Mouse (Mus musculus) cerebellum, adult 2 months (tissue): ENCODE measurements around the gene Avil. TPM values are rescaled to one million over a fixed set of nuclear protein-coding genes. Genes with fewer than 3 reads are reported as not detected.

Source experiments
- DNase-seq, 2 experiments: peaks; one replicate each; pipeline ENCODE4 v3.0.0; 2021
- H3K27ac ChIP-seq: fragments of 200-500 bp; 2 replicates; pipeline ENCODE4 v1.5.1; 2012; ENCODE audit warnings: low read length, control low read depth, inconsistent platforms; ENCODE audit not compliant: insufficient read depth
- H3K27me3 ChIP-seq: fragments of 200-500 bp; 2 replicates; pipeline ENCODE4 v1.6.1; 2012; ENCODE audit warnings: inconsistent platforms, mild to moderate bottlenecking, low read length, moderate library complexity; ENCODE audit not compliant: control insufficient read depth, insufficient read depth
- H3K4me1 ChIP-seq: fragments of 200-500 bp; 2 replicates; pipeline ENCODE4 v1.6.1; 2011; ENCODE audit warnings: low read length; ENCODE audit not compliant: control insufficient read depth, insufficient read depth
- H3K4me3 ChIP-seq: fragments of 200-500 bp; replicated peaks from 2 replicates; pipeline ENCODE3; 2011; ENCODE audit warnings: mild to moderate bottlenecking, low read depth, low read length, control low read depth; ENCODE audit not compliant: insufficient read depth
- CTCF ChIP-seq: fragments of 200-500 bp; IDR thresholded peaks from 2 replicates; pipeline ENCODE4 v1.5.1; 2011; ENCODE audit warnings: low read depth, mild to moderate bottlenecking, control low read depth, low read length, moderate library complexity, borderline replicate concordance; ENCODE audit not compliant: insufficient read depth
- POLR2A ChIP-seq: fragments of 200-500 bp; IDR thresholded peaks from 2 replicates; pipeline ENCODE4 v1.6.1; 2011; ENCODE audit warnings: low read length, control low read depth, borderline replicate concordance; ENCODE audit not compliant: insufficient read depth
- whole genome bisulfite sequencing: fragments of 180-500 bp; shearing (Covaris S2); methylation state at CpG from one replicate; pipeline ENCODE4 v1.1.7; 2018; 5-methylcytosine and 5-hydroxymethylcytosine counted together
- polyA plus RNA-seq: library from polyadenylated mRNA; depleted of rRNA; stranded (reverse); fragments of >200 nt; gene quantifications from 2 replicates; pipeline ENCODE4 v1.2.3, GENCODE M21; 2012

The Avil gene
- polyA plus RNA-seq, 1 experiment: 0.54 TPM

- no peak for TF ChIP-seq POLR2A
- no peak for TF ChIP-seq CTCF
- H3K4me3 ChIP-seq: no peak overlapping the region
- DNase-seq: no peak
- no peaks in the 10 kb centered on the region for H3K4me1 ChIP-seq
- H3K27ac ChIP-seq: no peak overlapping the region
- H3K27me3 ChIP-seq: no peaks in the 10 kb centered on the region
- 57% methylated on average over 7 of the region's 7 CpGs for WGBS
These were observed 3.3 kb downstream of the Avil start for GRCm38 (mm10) chr10:127003806-127004205.

GRCm38 (mm10) chr10:127016488-127016887, 16.0 kb downstream of the Avil start:
- 60% methylated on average over 5 of the region's 5 CpGs for WGBS
- TF ChIP-seq POLR2A: no peak
- TF ChIP-seq CTCF: no peak
- H3K4me1 ChIP-seq: no peaks in the 10 kb centered on the region
- no peak overlapping the region for H3K4me3 ChIP-seq
- no peak for DNase-seq
- no peaks in the 10 kb centered on the region for H3K27me3 ChIP-seq
- no peak overlapping the region for H3K27ac ChIP-seq

GRCm38 (mm10) chr10:127017071-127017470, 16.6 kb downstream of the Avil start:
- 14% methylated on average over 2 of the region's 2 CpGs for WGBS
- TF ChIP-seq CTCF (no peak), POLR2A (no peak)
- H3K4me1 ChIP-seq: no peaks in the 10 kb centered on the region
- H3K4me3 ChIP-seq: no peak overlapping the region
- H3K27ac ChIP-seq: no peak overlapping the region
- no peaks in the 10 kb centered on the region for H3K27me3 ChIP-seq
- no peak for DNase-seq

- H3K27me3 ChIP-seq: no peaks in the 10 kb centered on the region
- H3K4me3 ChIP-seq: no peak overlapping the region
- TF ChIP-seq CTCF (no peak), POLR2A (no peak)
- no peaks in the 10 kb centered on the region for H3K4me1 ChIP-seq
- 67% methylated on average over 16 of the region's 16 CpGs for WGBS
- no peak for DNase-seq
- H3K27ac ChIP-seq: no peak overlapping the region
These were observed 17.9 kb downstream of the Avil start for GRCm38 (mm10) chr10:127018422-127018821.

- no peaks in the 10 kb centered on the region for H3K4me1 ChIP-seq
- DNase-seq: peak; percentile 91 to 94
- TF ChIP-seq POLR2A: peak; percentile 78
- TF ChIP-seq CTCF: peak; percentile 97
- no peak within 1 kb of the TSS for H3K27ac ChIP-seq
- no peaks in the 10 kb centered on the region for H3K27me3 ChIP-seq
- peak within 1 kb of the TSS; percentile 75 for H3K4me3 ChIP-seq
- WGBS: 5% methylated on average over 56 of the region's 56 CpGs
These were observed 30.1 kb downstream of the Avil start, which contains the start of gene Tsfm for GRCm38 (mm10) chr10:127030336-127031296. Gene Tsfm (minus strand): TSS chr10:127030840.

- no peak for DNase-seq
- Histone ChIP-seq H3K27ac (no peak overlapping the region), H3K27me3 (no peaks in the 10 kb centered on the region), H3K4me1 (no peaks in the 10 kb centered on the region), H3K4me3 (no peak overlapping the region)
- TF ChIP-seq CTCF: no peak
- no peak for TF ChIP-seq POLR2A
- whole genome bisulfite sequencing: 78% methylated on average over 8 of the region's 8 CpGs
These were observed 32.8 kb downstream of the Avil start for GRCm38 (mm10) chr10:127033301-127033741.

GRCm38 (mm10) chr10:127036273-127036672, 35.8 kb downstream of the Avil start:
- Histone ChIP-seq H3K4me3 (no peak overlapping the region), H3K27ac (no peak overlapping the region), H3K4me1 (no peaks in the 10 kb centered on the region), H3K27me3 (no peaks in the 10 kb centered on the region)
- no peak for TF ChIP-seq POLR2A
- no peak for TF ChIP-seq CTCF
- DNase-seq: no peak
- 77% methylated on average over 12 of the region's 12 CpGs for WGBS

GRCm38 (mm10) chr10:127037641-127038040, 37.1 kb downstream of the Avil start:
- no peak overlapping the region for H3K4me3 ChIP-seq
- no peak for DNase-seq

More at GRCm38 (mm10) chr10:127037641-127038040, 37.1 kb downstream of the Avil start:
- no peak overlapping the region for H3K27ac ChIP-seq
- 73% methylated on average over 12 of the region's 12 CpGs for WGBS
- no peaks in the 10 kb centered on the region for H3K27me3 ChIP-seq
- TF ChIP-seq CTCF (no peak), POLR2A (no peak)
- H3K4me1 ChIP-seq: no peaks in the 10 kb centered on the region
